Mouse (Mus musculus) forelimb bud, embryonic 11.5 days (tissue): ENCODE data around the gene Diras1.
"Not testable (repeated sequence)": the region's sequence is repeated elsewhere in the genome, so short reads cannot be mapped to it uniquely, and the experiment has no call there.

ENCODE experiments used
- DNase-seq: peaks from one replicate; pipeline ENCODE4 v3.0.0-alpha.2; 2012; ENCODE audit warnings: low read depth, low spot score

Diras1 gene

DNA sequence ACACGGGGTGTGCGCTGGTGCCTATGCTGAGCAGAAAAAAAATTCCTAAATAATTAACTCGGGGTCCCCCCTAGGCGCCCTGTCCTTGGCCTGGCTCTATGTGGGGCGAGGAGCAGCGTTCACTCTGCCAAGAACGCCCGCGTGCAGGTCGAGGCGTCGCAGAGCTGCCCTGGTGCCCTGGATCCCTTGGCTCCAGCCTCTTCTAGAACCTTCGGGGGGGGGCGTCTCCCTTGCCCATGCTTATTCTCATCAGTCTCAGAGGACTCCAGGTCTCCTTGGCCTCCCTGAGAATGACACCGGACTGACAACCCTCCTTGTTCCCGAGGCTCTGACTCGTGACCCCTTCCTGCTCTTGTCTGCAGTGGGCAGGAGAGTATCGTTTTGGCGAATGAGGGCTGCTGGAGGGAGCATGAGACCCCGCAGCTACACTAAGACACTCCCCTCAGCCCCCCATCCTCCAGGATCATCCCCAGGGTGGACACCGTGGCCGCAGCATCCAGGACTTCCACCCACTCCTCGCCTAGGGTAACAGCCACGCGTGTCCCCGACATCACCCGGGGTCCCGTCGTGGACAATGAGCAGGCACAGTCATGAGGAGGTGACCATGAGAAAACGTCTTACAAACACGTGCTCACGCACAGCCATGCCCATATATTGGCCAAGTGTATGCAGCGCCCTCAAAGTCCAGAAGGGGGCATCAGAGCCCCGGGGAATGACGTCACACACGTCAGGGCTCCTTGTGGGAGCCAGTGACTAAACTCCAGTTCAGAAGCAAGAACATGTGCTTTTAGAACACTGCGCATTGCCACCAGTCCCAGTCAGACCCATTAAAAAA, 25.9 kb downstream of the Diras1 start:
- DNase-seq, result peak; percentile 90

DNA sequence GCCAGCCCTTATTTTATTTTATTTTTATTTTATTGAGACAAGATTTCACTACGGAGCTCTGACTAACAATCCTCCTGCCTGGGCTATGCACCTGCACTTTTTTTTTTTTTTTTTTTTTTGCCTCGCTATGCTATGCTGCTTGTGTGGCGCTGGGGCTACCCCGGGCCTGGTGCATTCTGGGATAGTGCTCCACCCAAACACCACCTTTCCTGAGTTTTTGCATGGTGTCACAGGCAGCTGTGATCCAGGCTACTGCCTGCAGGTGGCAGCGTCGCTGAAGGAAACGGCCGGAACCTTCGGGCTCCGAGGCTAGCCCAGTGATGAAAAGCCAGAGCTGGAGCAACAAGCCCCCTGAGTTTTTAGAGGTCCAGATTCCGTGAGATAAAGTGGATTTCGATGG, 26.7 kb downstream of the Diras1 start:
- peak; percentile 64 for DNase-seq

DNA sequence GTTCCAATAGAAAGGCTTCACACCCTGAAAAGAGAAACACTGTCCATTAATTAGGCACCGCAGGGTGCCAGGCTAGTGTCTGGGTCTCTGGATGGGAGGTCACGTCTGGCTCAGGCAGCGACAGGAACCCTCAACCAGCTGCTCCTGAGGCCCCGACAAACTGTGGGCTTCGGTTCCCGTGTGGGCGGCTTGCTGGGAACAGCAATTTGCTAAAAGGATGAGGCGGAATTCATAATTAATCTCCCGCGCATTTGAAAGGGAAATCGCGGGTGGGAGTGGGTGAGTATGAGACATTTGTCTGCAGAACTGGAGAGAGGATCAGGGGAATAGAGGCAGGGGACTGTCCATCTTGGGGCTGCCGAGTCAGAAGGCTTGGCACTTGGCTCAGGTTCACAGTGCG, 27.4 kb downstream of the Diras1 start:
- DNase-seq, result no peak

- no peak for DNase-seq
Measured at GRCm38 (mm10) chr10:80997332-80997731, 28.1 kb downstream of the Diras1 start.

DNA sequence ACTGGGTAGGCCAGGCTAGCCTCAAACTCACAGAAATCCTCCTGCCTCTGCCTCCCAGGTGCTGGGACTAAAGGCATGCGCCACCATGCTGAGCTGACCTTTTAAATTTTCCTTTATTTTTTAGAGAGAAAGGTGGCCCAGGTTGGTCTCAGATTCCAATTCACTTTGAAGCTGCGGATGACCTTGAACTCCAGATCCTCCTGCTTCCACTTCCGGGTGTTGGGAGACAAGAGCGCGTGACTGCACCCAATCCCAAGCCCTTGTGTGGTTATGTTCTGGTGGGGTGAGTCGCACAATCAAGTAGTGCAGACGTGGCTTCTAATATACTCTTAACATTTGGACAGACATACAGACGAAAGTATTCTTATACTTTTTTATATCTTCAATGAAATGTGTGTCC, 29.0 kb downstream of the Diras1 start:
- DNase-seq, result no peak

DNA sequence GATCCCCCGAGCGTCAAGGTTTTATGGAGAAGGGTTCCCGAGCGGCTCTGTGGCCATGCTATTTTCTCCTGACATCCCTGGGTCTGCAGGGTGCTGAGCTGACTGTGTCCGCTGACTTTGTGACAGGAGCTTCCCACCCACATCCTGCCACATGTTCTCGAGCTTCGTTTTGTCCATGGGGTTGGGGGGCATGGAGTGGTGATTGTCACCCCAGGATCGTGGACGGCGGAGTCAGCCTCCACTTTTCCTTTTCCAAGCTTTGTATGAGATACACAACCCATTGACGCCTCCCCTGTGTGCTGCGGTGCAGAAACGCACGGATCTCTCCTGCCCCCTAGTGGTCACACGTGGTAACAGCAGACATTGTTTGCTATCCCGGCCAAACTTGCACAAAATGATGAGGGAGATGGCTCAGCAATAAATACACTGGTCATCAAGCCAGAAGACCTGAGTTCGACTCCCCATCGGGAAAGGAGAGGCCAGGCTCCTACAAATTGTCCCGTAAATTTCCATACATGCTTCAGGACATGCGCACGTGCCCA, 30.3 kb downstream of the Diras1 start:
- DNase-seq, result peak; percentile 78

DNA sequence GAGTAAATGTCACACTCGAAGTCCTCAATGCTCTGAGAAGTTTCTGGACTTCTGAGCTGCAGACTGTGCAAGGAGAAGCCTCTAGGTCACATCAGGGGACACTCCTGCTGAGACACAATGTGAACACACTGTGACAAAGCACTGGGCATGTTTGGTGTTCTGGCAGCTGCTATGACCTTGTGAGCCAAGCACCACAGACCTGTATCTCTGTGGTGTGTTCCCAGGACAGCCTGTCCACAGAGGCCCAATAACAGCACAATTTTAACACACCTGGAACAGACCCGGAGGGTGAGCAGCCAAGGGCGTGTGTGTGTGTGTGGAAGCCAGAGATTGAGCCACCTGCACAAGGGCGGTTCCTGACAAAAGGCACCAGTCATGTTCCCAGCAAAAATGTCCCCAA, 30.8 kb downstream of the Diras1 start:
- no peak for DNase-seq

DNA sequence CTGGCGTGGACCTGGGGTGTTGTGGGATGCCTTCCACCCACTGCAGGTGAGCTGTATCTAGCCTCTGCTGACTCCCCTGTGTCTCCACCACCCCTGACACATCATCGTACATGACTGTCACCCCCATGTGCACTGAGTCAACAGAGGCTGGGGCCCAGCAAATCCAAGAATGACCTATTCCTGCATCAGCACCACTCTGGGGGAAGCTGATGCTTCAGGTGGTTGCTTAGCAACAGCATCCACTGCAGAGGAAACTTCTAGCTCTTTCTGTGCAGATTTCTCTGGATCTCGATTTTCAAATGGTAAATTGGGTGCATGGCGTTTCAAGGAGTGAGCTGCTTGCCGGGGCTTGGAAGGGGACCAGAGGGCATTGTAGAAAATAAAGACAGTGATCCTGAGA, 32.2 kb downstream of the Diras1 start:
- DNase-seq, result no peak

DNA sequence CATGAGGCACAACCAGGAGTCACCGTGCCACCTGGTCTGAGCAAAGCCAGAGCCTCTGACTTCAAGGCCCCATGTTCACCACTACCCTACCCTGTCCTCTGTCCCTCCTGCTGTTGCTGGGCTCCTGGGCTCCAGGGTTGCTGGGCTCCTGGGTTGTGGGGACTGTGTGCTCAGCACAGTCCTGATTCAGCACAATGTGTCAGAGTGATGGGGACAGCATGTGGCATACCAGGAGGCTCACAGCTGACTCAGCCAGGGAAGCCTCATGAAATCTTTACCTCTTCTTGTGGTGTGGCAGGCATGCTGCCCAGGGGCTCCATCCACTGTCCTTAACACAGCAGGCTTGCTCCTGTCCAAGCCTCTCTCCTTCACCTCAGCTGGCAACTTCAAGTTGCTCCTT, 33.5 kb downstream of the Diras1 start:
- DNase-seq, result no peak

DNA sequence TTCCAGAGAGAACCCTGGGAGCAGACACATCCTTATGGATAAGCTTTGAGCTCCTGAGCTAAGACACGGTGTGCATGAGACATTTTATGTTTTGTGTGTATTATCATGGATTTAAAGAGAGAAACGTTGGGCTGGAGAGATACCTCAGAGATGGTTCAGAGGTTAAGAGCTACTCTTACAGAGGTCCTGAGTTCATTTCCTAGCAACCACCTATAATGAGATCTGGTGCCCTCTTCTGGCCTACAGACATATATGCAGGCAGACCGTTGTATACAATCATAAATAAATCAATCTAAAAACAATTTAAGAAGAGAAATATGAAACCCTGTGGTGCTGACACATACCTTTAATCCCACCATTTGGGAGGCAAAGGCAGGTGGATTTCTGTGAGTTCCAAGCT, 34.5 kb downstream of the Diras1 start:
- no peak for DNase-seq

DNA sequence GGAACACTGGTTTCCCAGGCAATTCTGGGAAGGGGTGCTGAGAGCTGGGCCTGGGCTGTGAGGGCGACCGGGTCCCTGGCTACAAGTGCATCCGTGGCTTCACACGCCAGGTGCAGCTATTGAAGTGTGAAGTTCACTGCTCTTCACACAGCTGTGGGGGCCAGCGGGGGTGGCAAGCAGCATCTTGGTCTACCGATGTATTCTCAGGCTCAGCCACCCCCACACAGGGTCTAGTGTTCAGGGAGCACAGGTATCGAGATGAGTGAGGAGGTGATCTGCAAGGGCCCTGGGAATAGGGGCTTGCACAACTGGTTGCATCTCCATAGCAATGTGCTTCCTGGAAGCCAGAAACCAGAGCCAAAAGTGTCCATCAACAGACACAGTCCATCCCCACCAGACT, 35.1 kb downstream of the Diras1 start:
- DNase-seq, result no peak

- not testable (repeated sequence) for DNase-seq
Measured at GRCm38 (mm10) chr10:80989854-80990253, 35.6 kb downstream of the Diras1 start.

- no peak for DNase-seq
Measured at GRCm38 (mm10) chr10:80989446-80989845, 36.0 kb downstream of the Diras1 start.

- DNase-seq, result peak; percentile 87
Measured at GRCm38 (mm10) chr10:80987709-80988441, 37.6 kb downstream of the Diras1 start.

DNA sequence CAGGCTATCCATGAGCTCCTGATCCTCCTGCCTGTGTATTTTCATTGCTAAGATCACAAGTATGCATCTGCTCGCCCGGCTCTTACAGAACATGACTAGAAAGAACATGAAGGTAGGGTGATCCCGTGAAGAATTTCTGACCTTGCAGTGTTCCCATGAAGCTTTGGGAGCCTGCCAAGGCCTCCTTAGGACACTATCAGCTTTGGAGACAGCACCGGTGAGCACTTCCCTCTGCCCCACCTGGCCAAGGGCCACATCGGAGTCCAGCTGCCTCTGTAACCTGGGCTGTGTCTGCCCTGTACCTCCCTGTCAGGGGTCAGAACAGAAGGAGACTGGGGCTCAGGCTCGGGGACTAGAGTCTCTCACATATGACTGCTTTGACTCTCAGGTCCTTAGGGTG, 38.7 kb downstream of the Diras1 start:
- DNase-seq, result no peak

DNA sequence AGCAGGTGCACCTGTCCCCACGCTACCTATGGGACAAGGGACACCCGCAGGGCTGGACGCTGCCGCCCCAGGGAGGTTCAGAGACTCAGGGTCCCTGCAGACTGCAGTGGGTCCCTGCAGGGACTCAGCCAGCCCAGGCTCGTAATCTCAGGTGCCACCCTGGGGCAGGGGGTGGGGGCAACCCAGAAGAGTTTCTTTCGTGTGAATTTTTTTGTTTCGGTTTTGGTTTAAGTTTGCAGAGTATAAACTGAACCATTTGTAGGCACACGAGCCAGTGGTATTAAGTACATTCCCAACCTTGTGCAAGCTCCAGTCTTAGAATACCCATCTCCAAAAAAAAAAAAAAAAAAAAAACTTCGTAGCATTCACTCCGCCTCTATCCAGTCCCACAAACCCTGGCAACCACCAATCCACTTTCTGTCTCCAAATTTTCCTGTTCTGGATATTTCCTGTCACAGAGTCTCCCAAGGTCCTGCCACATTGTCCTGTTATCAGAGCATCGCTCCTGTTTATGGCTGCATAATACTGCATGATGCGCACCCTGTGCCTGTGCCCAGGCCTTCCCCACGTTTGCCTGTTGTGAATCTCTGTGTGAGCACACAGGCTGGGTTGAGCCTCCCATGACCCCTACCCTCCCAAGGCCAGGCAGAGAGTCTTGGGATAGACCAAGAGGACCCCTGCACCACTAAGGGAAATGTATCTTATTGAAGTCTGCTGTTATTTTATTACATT, 39.3 kb downstream of the Diras1 start:
- no peak for DNase-seq

GRCm38 (mm10) chr10:80985241-80985969, 40.1 kb downstream of the Diras1 start:
- DNase-seq, result no peak

- no peak for DNase-seq
Measured at GRCm38 (mm10) chr10:80984223-80984622, 41.2 kb downstream of the Diras1 start.

DNA sequence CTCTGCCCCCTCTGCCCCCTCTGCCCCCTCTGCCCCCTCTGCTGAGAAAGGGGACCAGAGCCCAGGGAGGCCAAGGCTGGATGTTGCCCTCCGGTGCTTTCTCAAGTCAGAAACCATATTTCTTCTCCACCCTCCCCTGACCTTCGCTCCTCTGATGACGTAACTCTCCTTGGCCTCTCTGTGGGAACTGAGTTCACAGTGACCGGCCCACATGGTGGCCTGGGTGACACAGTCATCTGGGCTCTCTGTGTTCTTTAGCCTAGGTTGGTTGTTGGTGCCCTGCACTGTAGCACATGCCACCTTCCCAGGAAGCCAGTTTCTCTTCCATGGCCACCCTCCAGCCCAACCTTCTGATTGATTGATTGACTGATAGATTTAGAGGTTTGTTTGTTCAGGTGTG, 43.1 kb downstream of the Diras1 start:
- no peak for DNase-seq

DNA sequence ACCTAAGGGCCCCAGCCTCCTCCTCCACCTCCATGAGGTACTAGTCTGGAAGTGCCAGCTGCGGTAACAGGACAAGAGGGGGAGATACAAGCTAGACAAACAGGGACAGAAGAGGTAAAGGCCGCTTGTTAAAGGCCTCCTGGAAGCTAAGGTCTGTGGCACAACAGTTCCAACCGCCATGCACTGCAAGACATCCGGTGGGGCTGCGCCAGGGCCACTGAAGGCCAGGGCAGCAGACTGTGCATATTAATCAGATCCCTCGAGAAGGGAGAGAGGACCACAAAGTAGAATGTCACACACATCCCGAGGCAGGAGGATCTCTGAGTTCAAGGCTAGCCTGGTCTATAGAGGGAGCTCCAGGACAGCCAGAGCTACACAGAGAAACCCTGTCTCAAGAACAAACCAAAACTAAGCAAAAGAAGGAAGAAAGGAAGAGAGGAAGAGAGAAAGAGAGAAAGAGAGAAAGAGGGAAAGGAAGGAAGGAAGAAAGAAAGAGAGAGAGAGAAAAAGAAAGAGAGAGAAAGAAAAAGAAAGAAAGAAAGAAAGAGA, 43.8 kb downstream of the Diras1 start:
- DNase-seq, result no peak

DNA sequence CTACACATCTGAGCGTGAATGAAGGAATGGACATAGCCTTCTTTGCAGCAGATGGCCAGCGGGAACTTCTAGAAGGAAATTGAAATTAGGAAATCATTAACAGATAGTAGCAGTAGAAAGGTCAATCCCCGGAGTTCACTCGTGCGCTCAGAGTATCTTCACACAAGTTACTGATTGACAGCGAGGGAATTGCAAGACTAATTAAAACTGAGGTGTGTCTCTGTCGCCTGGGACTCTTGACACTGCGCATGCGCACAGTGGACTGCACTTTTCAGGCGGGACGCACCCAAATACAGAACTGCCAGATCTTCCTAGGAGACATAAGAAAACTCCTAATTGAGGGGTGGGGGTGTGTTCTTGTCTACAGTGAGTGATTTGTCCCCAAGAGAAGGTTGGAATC, 50.0 kb downstream of the Diras1 start:
- no peak for DNase-seq
